Mouse (Mus musculus) layer of hippocampus, adult 9-10 months (tissue): ENCODE data around the gene Cacna2d2.
A peak's percentile ranks its signal among the peaks of the same experiment; 100 is the strongest.
"Not testable (repeated sequence)": the region's sequence is repeated elsewhere in the genome, so short reads cannot be mapped to it uniquely, and the experiment has no call there.

Experiments
- DNase-seq: peaks from one replicate; pipeline ENCODE4 v3.0.0; 2022; ENCODE audit warnings: low spot score

Gene Cacna2d2

DNA sequence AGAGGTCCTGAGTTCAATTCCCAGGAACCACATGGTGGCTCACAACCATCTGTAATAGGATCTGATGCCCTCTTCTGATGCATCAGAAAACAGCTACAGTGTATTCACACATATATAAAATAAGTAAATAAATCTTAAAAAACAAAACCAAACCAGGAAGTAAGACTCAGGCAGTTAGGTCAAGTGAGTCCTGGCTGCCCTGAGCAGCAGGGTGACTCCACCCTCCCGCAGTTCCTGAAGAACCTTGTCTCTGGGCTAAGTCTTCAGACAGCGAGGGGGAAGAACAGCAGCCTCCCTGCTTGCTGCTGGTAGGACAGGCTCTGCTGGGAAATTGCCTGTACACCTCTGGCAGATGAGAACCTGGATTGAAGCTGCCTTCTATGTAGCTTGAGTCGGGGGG, 156.9 kb downstream of the Cacna2d2 start:
- no peak for DNase-seq

DNA sequence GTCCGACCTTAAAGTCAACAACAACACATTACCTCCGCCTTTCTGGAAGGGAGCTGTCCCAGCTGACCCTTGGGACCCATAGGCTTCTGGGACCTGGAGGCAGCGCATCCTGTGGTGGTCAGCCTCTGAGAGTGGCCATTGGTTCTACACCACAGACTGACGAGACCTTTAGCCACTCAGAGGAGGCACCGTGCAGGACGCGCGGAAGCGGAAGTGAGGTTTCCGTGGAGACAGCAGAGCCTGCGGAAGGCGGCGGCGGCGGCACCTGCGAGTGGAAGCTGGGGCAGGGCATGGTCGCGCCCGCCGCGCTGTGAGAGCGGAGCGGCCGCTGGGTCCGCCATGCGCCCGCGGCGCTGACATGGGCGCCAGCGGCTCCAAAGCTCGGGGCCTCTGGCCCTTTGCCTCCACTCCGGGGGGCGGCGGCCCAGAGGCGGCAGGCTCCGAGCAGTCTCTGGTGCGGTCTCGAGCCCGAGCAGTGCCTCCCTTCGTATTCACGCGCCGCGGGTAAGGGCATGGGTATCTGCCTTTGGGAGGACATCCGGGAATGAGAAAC, 163.7 kb downstream of the Cacna2d2 start, which contains the start of gene Tusc2:
TSS of gene Tusc2 (plus strand) at position 227 of the 553 bp plus-strand sequence.
- DNase-seq: peak; percentile 92

DNA sequence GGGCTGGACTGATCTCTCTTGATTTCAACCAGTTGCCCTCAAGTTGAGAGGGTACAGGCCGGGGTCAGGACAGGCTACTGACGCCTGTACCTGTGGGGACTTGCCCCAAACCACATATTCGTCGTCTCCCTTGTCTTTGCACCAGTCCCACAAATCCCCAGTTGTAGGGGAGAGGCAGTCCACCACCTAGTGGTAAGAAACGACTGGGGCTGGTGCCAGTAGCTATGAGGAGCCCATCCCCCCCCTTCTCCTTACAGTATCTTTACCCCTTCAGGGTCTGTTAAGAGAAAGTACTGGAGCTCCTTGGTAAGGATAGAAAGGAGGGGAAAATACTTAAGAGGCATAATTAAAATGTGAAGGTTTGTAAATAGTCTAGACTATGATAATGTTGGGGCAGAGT, 166.1 kb downstream of the Cacna2d2 start:
- DNase-seq: not testable (repeated sequence)

DNA sequence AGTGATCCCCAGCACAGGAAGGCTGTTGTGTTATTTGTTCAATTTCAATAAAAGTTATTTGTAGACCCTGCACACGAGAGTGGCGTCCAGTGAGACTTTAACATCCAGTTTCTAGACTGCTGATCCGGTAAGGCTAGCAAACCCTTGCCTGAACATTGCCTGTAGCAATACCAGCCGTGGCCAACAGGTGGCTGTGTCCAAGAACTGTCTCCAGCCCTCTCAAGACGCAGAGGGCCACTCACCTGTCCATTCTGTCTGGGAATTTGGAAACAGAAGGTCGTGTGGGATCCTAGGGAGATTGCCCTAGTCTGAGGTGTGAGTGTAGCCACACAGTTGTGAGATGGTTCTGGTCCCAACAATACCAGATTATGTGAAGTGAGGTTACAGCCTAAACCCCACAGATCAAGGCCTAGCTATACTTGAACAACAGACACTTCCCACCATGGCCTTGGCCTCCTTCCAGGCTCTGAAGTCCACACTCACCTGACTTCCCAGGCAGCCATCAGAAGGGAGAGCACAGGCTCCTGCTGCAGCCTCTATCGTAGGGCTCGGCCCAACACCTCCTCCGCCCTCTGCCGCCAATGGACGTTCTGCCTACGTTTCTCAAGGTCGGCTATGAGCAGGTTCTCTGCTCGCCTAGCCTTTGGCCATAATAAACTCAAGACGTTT, 166.8 kb downstream of the Cacna2d2 start:
- DNase-seq: no peak

DNA sequence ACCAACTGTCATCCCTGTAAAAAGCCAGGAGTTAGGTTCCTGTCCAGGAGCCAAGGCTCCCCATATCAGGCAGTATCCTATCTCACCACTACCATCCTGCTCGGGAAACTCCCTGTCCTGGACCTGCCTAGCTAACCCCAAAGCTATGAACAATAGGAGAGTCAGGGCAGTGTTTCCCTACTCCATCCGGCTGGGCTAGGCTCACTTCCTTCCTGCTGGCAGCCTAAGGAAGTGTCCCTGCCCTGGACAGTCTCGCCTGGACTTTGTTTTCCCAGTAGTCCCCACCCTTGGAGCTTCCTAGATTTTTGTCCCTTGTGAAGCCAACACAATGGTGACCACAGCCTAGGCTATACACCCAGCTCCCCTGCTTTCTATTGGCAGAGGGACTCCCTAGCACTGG, 167.4 kb downstream of the Cacna2d2 start:
- DNase-seq: no peak

DNA sequence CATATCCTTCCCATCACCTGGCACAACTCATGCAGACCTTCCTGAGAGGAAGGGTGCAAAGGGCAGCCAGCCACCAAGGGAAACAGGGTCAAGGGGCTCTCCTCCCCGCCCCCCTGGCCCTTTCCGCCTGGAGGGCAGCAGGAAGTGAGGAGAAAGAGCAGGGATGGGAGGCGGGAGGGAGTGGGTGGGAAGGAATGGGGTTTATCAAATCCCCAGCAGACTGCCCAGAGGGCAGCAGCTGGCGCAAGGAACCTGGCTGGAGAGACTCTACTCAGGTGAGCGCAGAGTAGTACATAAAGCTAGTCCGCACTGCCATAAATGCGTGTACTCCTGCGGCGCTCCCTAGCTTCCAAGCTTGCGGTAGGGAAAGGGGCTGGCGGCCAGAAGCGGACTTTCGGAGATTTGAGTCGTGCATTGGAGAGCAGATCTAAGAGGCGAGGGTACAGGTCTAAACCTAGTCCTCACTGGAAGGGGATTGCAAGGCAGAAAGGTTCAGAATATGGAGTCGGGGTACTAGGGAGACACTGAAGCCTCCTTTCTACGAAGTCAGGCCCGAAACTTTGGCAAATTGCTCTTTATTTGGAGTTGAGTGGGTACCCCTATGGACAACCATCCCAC, 168.4 kb downstream of the Cacna2d2 start, which contains the start of gene Hyal2:
TSS of gene Hyal2 (plus strand) at position 244 of the 618 bp plus-strand sequence.
- DNase-seq: no peak

DNA sequence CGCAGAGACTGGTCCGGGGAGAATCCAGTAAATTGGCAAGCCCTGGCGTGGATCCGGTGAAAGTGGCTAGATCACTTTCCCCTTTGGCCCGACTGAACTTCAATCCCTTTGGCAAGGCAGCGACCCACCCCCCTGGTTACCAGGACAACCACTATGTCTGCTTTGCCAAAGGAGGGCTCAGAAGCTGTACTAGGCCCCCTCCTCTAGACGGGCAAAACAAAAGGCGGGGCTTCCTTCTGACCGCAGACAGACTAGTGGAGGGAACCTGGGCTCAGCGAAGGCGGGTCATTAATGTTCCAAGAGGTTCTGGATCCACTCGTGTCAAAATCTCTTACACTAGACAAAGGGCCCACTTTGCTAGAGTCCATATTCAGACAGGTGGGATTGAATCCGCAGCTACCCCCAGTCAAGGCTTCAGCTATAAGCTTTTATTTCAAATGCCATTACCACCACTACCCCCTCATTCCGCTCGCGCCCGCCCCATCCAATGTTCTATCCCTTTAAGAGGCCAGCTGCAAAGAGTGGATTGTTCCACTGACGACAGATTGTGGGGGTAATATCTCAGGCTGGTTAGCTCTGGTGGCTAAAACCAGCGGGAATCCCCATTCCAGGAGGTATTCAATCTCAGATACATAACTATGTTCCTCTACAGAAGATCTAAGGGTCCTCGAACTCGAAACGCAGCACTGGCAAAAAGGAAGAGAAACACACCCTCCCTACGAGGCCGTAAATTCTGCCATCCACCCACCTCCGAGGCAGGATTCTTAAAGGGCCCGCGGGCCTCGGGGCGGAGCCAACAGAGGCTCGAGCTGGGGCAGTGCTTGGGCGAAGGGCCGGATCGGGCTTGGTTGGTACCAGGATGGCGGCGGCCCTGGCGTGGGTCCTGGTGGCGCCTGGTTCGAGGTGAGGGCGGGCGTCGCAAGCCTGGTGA, 169.2 kb downstream of the Cacna2d2 start:
- peak; percentile 61 for DNase-seq

DNA sequence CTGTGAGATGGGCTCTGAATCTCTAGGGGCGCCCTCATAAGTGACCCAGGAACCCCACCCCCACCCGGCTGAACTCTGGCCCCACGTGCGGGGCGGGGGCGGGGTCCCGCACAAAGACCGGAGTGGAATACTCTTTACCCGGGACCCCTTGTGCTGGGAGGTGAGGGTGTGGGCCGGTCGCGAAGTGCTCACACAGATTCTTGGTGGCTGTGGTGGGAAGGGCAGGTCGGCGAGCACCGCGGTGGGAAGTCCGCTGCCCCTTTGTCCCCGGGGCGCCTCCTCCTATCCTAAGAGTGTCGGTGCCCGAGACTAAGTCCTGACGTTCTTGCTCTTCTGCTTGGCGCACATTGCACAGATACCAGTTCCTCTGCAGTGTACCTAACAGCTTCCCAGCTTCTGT, 169.9 kb downstream of the Cacna2d2 start:
- DNase-seq: no peak

DNA sequence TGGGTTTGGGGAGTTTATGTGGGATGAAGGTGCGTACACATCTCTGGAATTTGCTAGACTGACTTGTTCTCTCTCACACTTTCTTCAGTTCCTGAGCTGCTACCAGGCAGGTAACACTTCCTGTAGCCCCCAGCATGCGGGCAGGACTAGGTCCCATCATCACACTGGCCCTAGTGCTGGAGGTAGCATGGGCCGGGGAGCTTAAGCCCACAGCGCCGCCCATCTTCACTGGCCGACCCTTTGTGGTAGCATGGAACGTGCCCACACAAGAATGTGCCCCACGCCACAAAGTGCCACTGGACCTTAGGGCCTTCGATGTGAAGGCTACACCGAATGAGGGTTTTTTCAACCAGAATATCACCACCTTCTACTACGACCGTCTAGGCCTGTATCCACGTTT, 170.6 kb downstream of the Cacna2d2 start:
- no peak for DNase-seq

DNA sequence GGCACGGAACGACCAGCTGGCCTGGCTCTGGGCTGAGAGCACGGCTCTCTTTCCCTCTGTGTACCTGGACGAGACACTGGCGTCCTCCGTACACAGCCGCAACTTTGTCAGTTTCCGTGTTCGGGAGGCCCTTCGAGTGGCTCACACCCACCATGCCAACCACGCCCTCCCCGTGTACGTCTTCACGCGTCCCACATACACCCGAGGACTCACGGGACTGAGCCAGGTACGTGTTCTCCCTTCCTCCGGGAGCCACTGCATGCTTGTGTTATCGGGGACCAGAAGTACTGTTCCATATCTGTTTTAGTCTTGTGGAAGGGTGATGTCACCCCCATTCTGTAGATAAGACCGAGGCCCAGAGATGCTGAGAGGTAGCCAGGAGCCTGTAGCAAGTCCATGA, 171.4 kb downstream of the Cacna2d2 start:
- DNase-seq: no peak

DNA sequence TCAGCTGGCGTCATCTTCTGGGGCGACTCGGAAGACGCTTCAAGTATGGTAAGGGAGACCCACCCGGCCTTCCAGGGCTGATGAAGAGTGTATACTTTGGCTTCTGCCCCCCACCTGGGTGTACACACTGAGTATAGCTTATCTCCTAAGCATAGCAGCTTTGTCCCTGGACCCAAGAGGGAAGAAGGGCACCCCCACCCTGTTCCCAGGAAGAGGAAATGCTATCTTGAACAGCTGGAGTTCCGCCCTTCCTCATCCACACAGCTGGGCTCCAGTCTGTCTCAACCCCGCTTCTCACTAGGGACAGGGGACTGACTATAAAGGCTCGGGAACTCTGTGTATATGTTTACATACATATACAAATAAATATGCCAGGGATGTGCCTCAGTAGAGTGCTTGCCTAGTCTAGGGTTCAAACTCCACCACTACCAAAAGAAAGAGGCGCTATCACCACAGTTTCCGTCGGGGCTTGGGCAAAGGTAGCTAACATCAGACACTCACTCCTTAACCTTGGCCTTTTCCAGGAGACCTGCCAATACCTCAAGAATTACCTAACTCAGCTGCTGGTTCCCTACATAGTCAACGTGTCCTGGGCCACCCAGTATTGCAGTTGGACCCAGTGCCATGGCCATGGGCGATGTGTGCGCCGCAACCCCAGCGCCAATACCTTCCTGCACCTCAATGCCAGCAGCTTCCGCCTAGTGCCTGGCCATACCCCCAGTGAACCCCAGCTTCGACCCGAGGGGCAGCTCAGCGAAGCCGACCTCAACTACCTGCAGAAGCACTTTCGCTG, 172.3 kb downstream of the Cacna2d2 start:
- DNase-seq: no peak

DNA sequence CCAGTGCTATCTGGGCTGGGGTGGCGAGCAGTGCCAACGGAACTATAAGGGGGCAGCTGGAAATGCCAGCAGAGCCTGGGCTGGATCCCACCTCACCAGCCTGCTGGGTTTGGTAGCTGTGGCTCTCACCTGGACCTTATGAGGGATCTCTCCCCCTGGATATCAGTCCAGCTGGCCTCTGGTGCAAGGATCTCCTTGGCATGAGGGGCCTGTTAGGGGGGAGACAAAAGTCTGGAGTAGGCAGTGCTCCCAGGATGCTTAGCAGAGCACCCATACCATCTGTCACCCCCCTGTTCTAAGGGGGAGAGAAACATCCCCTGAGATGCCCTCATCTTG, 172.9 kb downstream of the Cacna2d2 start:
- DNase-seq: no peak

DNA sequence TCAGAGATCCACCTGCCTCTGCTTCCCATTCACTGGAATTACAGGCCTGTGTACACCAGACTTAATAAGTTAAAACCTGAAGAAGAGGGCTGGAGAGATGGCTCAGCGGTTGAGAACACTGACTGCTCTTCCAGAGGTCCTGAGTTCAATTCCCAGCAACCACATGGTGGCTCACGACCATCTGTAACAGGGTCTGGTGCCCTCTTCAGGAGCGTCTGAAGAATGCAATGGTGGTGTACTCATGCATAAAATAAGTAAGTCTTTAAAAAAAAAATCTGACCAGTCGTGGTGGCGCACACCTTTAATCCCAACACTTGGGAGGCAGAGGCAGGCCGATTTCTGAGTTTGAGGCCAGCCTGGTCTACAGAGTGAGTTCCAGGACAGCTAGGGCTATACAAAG, 174.4 kb downstream of the Cacna2d2 start:
- DNase-seq: not testable (repeated sequence)

DNA sequence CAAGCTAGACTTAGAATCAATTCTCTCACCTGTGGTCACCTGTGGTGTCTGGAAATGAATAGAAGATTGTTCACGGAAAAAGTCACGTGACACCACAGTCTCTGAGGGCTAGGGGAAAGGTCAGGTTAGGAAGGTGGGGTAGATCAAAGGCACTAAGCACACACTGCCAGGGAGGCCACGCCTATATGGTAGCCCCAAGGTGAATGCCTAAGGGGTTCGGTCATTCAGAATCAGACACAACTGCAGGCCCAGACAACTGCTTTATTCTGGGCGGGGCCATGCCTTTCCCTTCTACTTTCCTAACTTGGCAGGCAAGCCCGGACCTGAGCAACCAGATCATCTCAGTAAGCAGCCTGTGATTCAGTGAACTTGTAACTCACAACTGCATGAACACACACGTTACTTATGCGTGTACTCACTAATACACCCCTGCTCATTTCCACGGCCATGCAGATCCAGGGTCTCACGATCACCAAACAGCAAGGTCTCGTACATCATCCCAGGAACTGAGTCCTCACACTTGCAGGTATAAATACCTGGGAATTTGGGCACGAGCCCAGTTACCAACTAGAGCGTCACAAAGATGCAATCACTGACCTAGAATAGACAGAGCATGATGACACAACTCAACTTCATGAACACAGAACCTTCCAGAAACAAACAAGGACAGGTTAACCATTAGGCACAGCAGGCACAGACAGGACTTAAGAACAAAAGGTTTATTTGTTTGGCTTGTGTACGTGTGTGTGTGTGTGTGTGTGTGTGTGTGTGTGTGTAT, 176.4 kb downstream of the Cacna2d2 start:
- no peak for DNase-seq

DNA sequence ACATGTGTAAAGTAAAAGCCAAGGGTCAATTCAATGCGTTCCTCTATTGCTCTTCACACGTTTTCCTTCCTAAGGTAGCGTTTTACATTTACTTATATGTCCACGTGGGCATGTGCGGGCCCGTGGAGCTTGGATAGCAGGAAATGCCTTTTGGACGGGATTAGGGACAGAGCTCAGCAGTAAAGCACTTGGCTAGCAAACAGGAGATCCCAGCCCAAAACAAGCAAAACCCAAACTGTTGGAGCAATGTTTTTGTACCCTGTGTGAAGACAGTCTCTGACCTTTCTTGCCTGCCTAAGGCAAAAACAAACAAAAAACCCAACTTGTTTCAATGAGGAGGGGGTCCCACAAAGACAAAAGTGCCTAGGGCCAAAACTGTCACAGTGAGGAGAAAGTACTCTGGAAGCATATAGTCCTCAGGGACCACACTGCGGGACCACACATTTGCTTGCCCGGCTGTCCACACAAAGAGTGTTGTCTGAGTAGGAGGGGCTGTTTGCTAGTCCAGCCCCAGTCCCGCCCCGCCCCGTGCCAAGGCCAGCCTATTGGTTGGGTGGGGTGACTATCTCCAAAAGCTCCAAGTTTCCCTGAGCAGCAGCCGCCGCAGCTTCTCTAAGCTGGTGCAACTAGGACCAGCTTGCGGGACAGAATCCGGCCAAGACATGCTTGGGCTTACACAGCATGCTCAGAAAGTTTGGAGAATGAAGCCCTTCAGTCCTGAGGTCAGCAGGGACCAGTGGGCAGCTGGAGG, 177.1 kb downstream of the Cacna2d2 start, which contains the start of gene Hyal1:
TSS of gene Hyal1 (plus strand) at position 571 of the 751 bp plus-strand sequence.
- DNase-seq: no peak

DNA sequence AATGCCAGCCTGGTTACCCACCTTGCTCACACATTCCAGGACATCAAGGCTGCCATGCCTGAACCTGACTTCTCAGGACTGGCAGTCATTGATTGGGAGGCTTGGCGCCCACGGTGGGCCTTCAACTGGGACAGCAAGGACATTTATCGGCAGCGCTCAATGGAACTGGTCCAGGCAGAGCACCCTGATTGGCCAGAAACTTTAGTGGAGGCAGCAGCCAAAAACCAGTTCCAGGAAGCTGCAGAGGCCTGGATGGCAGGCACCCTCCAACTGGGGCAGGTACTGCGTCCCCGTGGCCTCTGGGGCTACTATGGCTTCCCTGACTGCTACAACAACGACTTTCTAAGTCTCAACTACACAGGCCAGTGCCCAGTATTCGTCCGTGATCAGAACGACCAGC, 178.5 kb downstream of the Cacna2d2 start:
- DNase-seq: no peak

DNA sequence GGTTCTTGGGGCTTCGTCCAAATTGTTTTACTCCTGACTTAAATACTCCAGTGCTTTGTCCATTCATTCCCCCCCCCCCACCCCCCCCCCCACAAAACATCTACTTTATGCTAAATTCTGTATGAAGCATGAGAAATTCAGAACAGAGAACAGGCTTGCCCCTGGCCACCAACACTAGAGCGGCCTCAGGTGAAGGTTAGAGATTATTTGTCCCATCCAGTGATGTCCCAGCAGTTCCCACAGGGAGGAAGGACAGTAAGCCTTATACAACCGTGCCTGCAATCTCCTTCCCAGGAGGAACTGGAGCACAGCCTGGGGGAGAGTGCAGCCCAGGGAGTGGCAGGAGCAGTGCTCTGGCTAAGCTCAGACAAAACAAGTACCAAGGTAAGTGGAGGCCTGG, 179.2 kb downstream of the Cacna2d2 start, which contains the start of gene Naa80:
TSS of gene Naa80 (plus strand) at position 301 of the 400 bp plus-strand sequence.
- DNase-seq: no peak
